Mouse (Mus musculus) kidney, adult 11 months (tissue): Measurements from ENCODE around the gene Ppp1ca.

Experiments used
- DNase-seq: peaks from one replicate; pipeline ENCODE4 v3.0.0; 2022

Gene Ppp1ca

GRCm38 (mm10) chr19:4240247-4240668, 48.4 kb downstream of the Ppp1ca start:
- no peak for DNase-seq

- DNase-seq, result no peak
Measured at GRCm38 (mm10) chr19:4242416-4242815, 50.6 kb downstream of the Ppp1ca start.

GRCm38 (mm10) chr19:4244775-4245174, 52.9 kb downstream of the Ppp1ca start:
- no peak for DNase-seq
